Mouse (Mus musculus) frontal cortex, adult 2 months (tissue): ENCODE results near the gene Bmp15. TPM values are rescaled to one million over a fixed set of nuclear protein-coding genes. Genes with fewer than 3 reads are reported as not detected.
A peak's percentile ranks its signal among the peaks of the same experiment; 100 is the strongest.

Source experiments
- DNase-seq, 2 experiments: peaks; one replicate each; pipeline ENCODE4 v3.0.0; 2022; ENCODE audit warnings: low spot score in 1 of 2; ENCODE audit errors: extremely low spot score in 1 of 2
- polyA plus RNA-seq: library from polyadenylated mRNA; depleted of rRNA; stranded (reverse); fragments of >200 nt; gene quantifications from 2 replicates; pipeline ENCODE4 v1.2.3, GENCODE M21; 2012; rRNA removed

Gene Bmp15
- polyA plus RNA-seq, result 0.28 and 0.32 TPM in 2 replicates

DNA sequence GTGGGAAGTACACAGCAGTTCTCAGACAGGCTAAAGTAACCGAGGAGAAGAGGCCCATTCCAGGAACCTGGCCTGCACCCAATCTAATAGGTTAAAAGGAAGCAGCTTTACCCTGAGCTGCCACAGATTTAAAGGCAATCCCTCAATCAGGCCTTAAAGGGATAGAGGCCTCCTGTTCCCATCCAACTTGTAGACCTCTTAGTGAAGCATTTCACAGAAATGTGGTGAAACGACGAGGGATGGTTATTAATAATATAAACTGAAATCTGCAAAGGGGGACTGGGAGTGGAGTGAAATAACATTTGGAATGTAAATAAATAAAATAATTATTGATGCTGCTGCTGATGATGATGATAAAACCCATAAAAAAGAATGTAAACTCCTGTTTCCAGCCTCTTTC, at the start of gene Bmp15:
TSS of gene Bmp15 (minus strand) at position 101 of the 400 bp plus-strand sequence.
- no peak for DNase-seq

DNA sequence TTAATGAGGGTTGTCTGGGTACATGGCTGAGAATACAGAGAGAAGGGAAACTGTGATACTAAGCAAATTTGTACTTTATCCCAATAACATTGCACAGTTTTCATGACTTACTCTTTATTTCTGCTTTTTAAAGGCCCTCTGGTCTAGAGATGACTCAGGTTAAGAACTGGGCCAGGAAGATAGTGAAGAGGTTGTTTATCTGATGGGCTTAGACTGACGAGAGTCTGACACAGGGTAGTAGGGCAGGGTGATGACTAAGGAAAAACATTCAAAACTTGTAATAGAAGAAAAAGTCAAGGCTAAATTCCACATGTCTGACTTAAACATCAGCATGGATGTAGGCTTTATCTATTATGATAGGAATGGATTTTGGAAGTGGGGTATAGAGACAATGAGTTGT, 48.3 kb upstream of the Bmp15 start:
- no peak for DNase-seq

DNA sequence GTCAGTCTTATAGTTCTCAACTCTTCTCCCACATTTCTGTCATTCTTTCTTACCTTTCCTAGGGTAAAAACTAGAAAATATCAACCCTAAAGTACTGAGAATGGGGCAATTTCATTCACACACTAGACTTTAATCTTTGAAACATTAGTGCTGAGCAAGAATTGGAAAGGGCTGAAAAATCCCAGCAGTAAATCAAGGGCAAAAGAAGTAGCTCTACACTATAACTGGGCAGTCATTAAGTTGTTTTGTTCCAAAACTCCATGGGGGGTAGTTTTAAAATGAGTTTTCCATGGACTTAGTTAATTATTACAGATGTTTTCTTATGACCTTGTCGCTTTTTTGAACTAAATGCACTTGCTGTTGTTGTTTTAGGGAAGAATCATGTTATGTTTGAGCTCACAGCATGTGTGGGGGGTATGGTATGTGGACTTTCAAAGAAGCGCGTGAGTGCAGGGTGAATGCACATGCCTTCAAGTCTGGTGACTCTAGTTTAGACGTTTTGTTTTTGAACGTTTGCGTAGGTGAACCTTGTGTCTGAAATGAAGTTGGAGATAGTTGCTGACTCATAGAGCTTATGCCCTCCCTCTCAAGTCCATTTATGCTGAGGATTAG, 37.1 kb upstream of the Bmp15 start:
- no peak for DNase-seq

DNA sequence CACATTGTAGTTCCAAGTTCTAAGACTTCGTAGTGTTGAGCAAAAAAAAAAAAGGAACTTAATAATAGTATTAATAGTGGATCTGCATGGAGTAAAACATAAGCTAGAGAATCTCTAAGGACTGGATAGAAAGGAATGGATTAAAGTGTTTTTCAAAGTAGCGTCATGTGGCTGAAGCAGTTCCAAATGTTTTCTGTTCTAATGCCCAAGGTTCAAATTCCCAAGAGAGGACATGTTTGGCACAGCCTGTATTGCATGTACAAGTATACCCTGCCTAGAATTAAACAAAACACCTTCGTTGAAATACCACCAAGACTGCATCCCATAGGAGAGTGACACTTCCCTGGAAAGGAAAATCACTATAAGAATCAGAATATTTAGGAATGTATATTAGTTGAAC, 36.4 kb upstream of the Bmp15 start:
- DNase-seq, result no peak

DNA sequence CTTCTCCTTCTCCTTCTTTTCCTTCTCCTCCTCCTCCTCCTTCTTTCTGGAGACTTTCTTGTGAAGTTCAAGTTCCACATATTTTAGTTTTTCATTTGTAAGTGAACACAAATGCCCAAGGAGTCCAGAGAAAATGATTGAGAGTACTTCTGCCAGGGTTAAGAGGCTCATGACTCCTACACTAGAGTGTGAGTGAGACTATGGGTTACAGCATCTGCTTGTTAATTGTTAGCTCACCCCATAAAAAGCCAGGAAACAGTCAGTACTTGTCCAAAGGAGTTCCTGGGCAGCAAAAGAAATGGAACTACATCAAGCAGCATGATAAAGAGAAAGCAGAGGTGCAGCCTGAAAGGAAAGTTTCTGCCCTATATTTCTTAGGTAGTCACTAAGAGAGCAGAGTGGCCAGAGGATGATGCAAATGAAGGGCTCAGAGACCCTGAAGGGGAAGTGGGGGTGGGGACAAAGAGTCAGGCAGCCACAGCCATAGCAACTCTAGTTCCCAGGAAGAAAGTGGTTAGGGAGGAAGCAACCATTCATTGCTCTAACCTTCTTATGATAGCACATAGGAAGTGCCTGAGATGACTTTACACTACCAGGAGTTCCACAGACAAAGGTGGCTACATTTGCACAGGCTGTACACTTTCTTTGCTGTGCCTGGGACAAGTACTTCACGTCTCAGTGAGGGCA, 24.9 kb upstream of the Bmp15 start:
- no peak for DNase-seq

- peak in 1 of 2 experiments; percentile 14 for DNase-seq
These were observed 3.5 kb upstream of the Bmp15 start for GRCm38 (mm10) chrX:6324056-6324455.

GRCm38 (mm10) chrX:6317747-6318146, 2.8 kb downstream of the Bmp15 start:
- no peak for DNase-seq

Other genes starting within 250 kb of the Bmp15 start
- gene AU022751, start 237.3 kb downstream of the Bmp15 start, polyA plus RNA-seq, result 0.64 and 0.99 TPM in 2 replicates
- 22.7 and 25.6 TPM in 2 replicates for gene Nudt10, start 147.7 kb downstream of the Bmp15 start, polyA plus RNA-seq
- gene Shroom4, start 79.1 kb upstream of the Bmp15 start, polyA plus RNA-seq, result 3.2 and 3.6 TPM in 2 replicates